Mouse (Mus musculus): Measurements from ENCODE around the gene Helz. TPM values are rescaled to one million over a fixed set of nuclear protein-coding genes. Genes with fewer than 3 reads are reported as not detected.

Gene Helz
- polyA plus RNA-seq, 1 experiment from 2014 or later: 12.1 TPM

DNA sequence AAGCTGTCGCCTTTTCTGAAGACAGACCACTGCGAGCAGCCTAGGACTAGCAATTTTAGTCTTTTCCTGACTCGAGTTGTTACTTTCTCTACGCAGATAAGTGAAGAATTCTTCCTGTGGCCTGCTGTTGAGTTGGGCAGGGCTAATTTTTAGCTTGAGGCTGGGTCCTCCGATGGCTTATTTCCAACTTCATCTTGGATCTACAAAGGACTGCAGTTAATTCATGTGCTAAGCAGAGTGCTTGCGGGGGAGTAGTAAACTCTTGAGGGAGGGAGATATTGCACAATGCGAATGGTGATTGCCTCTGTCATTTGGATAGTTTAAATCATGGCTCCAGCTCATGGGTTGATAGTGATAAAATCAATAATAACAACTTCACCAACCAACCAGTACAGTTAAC, 103.7 kb downstream of the Helz start:
- Histone ChIP-seq H3K9me3 (no peaks in the 10 kb centered on the region), H3K27me3 (replicated peaks) (no peaks in the 10 kb centered on the region), H3K4me1 (peaks cover 20% of the 10 kb centered on the region), H3K27ac (replicated peaks) (no peak overlapping the region; the same call in 1 of the 2 replicates), H3K9ac (no peak overlapping the region), H3K36me3 (peaks cover 72% of the 10 kb centered on the region), H3K4me2 (no peak overlapping the region), H3K4me3 (no peak overlapping the region)
- 59% methylated on average over 7 of the region's 7 CpGs for WGBS
- ATAC-seq (ENCODE audit: extremely low read depth, insufficient number of reproducible peaks, low FRiP score, low TSS enrichment): no peak

DNA sequence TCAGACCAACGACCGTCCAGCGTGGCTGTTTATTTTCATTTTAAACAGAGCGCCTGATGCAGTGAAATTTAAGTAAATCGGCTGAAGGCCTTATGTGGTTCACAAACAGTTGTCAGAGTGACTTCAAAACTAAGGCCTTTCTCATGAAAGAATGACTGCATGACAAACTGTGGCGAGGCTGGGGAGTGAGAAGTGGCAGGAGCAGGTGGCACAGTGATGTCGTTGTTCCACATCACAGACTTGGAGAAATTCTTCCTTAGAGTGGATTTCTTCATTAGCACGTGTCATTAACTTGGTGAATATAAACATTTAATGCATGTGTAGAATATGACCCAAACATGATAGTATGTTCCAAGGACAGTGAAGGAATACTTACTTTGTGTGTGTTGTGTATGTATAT, 104.4 kb downstream of the Helz start:
- 79% methylated on average over 8 of the region's 8 CpGs for WGBS
- Histone ChIP-seq H3K9me3 (no peaks in the 10 kb centered on the region), H3K27me3 (replicated peaks) (no peaks in the 10 kb centered on the region), H3K9ac (no peak overlapping the region), H3K4me2 (no peak overlapping the region), H3K4me3 (no peak overlapping the region), H3K4me1 (peaks cover 20% of the 10 kb centered on the region), H3K27ac (replicated peaks) (no peak overlapping the region), H3K36me3 (peaks cover 74% of the 10 kb centered on the region)
- ATAC-seq (ENCODE audit: extremely low read depth, insufficient number of reproducible peaks, low FRiP score, low TSS enrichment): no peak

DNA sequence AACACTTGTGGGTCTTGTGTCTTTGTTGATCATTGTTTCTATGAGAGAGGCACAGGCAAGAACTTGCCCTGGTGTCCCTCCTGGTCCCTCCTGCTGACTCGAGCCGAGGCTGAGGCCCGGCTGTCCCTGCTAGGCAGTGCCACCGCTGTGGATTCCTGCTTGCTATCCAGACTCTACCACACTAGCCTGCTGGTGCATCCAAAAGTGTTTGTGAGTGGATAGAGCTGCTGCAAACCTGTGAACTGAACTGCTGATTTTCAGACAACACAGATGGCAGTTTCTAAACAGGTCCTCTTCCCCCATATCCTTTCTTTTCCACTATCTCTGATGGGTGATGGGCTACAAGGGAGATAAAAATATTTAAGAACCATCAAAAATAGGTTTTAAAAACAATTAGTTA, 107.8 kb downstream of the Helz start:
- no peak overlapping the region for H3K4me3 ChIP-seq
- H3K4me1 ChIP-seq: peaks cover 6% of the 10 kb centered on the region
- H3K36me3 ChIP-seq: peaks cover 74% of the 10 kb centered on the region
- ATAC-seq (ENCODE audit: extremely low read depth, insufficient number of reproducible peaks, low FRiP score, low TSS enrichment): no peak
- no peak overlapping the region for H3K27ac ChIP-seq (replicated peaks)
- no peaks in the 10 kb centered on the region for H3K27me3 ChIP-seq (replicated peaks)
- no peak overlapping the region for H3K4me2 ChIP-seq
- no peaks in the 10 kb centered on the region for H3K9me3 ChIP-seq
- H3K9ac ChIP-seq: no peak overlapping the region
- WGBS: 86% methylated on average over 4 of the region's 4 CpGs

DNA sequence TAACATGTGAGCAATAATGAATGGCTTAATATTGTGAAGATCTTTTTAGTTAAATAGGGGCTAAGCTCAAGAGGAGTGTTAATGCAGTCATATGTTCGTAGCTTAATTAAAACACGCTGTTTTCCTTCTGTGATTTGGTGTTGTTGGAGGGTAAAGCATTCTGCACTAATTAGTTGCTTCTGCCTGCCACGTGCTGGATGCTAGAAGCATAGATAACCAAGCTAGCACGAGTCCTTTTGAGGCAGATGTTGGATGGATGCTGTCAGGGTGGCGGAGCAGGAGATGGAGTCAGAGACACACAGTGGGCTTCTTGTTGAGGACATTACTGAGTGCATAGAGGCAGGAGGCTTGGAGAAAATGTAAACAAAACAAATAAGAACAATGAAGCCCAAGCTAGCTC, 109.4 kb downstream of the Helz start:
- no peak overlapping the region for H3K9ac ChIP-seq
- no peaks in the 10 kb centered on the region for H3K4me1 ChIP-seq
- ATAC-seq (ENCODE audit: extremely low read depth, insufficient number of reproducible peaks, low FRiP score, low TSS enrichment): no peak
- WGBS: 84% methylated on average over 5 of the region's 5 CpGs
- no peak overlapping the region for H3K4me2 ChIP-seq
- no peaks in the 10 kb centered on the region for H3K9me3 ChIP-seq
- peaks cover 79% of the 10 kb centered on the region for H3K36me3 ChIP-seq
- no peak overlapping the region for H3K4me3 ChIP-seq
- no peak overlapping the region for H3K27ac ChIP-seq (replicated peaks)
- H3K27me3 ChIP-seq (replicated peaks): no peaks in the 10 kb centered on the region

DNA sequence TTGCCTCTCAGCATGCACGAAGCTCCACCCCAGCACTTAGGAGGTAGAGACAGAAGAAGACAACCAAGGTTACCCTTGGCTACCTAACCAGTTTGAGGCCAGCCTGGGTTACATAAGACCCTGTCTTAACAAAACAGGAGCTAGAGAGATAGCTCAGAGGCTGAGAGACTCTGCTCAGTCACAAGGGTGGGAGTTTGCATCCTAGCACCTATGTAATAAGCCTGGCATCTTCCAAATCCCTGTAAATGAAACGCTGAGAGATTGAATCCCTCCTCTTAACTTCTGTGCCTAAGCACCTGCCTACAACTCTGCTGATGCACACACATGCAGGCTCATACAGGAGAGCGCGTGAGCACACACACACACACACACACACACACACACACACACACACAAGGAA, 112.7 kb downstream of the Helz start:
- Histone ChIP-seq H3K4me1 (no peaks in the 10 kb centered on the region), H3K9me3 (no peaks in the 10 kb centered on the region), H3K4me3 (no peak overlapping the region), H3K9ac (no peak overlapping the region), H3K27me3 (replicated peaks) (no peaks in the 10 kb centered on the region), H3K36me3 (peaks cover 97% of the 10 kb centered on the region), H3K27ac (replicated peaks) (no peak overlapping the region), H3K4me2 (no peak overlapping the region)
- ATAC-seq (ENCODE audit: extremely low read depth, insufficient number of reproducible peaks, low FRiP score, low TSS enrichment): no peak
- WGBS: 87% methylated on average over 4 of the region's 4 CpGs

DNA sequence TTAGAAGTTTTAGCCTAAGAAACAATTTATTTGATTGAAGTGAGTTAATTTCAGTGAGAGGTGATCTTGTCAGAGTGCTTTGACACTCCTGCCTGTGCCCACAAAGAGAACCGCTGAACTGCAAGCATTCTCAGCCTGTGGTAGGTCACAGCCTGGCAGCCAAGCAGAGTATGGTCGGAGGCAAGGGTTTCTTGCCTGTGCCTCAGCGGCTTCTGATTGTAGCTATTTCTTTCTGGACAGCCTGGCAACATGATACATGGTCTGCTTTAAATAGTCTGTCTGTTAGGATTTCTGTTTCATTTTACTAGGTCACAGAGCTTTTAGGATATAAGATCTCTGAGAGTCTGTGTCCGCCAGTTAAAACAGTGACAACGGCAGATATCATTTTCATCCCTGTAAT, 114.9 kb downstream of the Helz start:
- Histone ChIP-seq H3K4me3 (no peak overlapping the region), H3K36me3 (peaks cover 99% of the 10 kb centered on the region), H3K9me3 (no peaks in the 10 kb centered on the region), H3K9ac (no peak overlapping the region), H3K27ac (replicated peaks) (no peak overlapping the region), H3K4me1 (no peaks in the 10 kb centered on the region), H3K4me2 (no peak overlapping the region), H3K27me3 (replicated peaks) (no peaks in the 10 kb centered on the region)
- 89% methylated on average over 5 of the region's 5 CpGs for WGBS
- no peak for ATAC-seq (ENCODE audit: extremely low read depth, insufficient number of reproducible peaks, low FRiP score, low TSS enrichment)

DNA sequence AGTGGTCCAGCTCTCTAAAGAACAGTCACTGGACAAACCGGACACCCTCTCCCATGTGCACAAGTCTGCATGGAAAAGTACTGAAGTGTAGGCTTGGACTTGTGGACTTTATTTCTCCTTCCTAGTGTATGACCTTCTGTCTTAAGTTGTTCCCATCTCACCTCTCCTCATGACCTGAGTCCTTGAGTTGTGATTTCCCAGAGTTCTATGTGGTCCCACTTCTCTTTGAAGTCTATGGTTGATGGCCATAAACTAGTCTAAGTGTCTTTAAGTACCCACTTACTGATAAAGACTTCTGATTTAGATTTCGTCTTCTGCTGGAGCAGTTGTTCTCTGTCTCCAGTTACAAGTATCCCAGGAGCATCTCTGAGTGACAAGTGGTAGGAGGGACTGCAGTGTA, 119.8 kb downstream of the Helz start:
- ATAC-seq (ENCODE audit: extremely low read depth, insufficient number of reproducible peaks, low FRiP score, low TSS enrichment): no peak
- Histone ChIP-seq H3K9me3 (no peaks in the 10 kb centered on the region), H3K4me1 (peaks cover 3% of the 10 kb centered on the region; the same call in 1 of the 2 replicates), H3K27me3 (replicated peaks) (no peaks in the 10 kb centered on the region), H3K4me2 (no peak overlapping the region), H3K36me3 (peaks cover 100% of the 10 kb centered on the region), H3K27ac (replicated peaks) (no peak overlapping the region), H3K4me3 (no peak overlapping the region), H3K9ac (no peak overlapping the region)
- WGBS: 54% methylated on average over 2 of the region's 2 CpGs

DNA sequence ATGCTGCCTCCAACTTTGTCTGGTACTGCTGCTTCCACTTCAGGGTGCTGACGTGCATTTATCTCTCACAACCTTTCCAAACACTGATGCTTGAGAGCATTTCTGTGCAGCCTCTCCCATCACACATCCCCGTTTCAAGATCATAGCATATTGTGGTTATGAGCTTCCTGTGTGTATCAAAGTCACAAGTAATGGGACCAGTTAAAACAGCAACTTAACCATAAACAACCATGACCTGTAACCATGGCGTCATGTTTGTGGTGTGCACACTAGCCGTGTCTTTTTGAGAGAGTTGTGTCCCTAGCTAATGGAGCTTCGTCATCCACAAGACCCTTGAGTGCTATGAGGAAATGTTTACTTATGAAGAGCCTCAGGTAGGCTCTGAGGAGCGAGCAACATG, 120.5 kb downstream of the Helz start:
- WGBS: 79% methylated on average over 6 of the region's 6 CpGs
- no peaks in the 10 kb centered on the region for H3K9me3 ChIP-seq
- H3K4me2 ChIP-seq: no peak overlapping the region
- no peak overlapping the region for H3K4me3 ChIP-seq
- no peak overlapping the region for H3K9ac ChIP-seq
- H3K36me3 ChIP-seq: peaks cover 100% of the 10 kb centered on the region
- peaks cover 3% of the 10 kb centered on the region; the same call in 1 of the 2 replicates for H3K4me1 ChIP-seq
- no peak for ATAC-seq (ENCODE audit: extremely low read depth, insufficient number of reproducible peaks, low FRiP score, low TSS enrichment)
- no peaks in the 10 kb centered on the region for H3K27me3 ChIP-seq (replicated peaks)
- H3K27ac ChIP-seq (replicated peaks): no peak overlapping the region

DNA sequence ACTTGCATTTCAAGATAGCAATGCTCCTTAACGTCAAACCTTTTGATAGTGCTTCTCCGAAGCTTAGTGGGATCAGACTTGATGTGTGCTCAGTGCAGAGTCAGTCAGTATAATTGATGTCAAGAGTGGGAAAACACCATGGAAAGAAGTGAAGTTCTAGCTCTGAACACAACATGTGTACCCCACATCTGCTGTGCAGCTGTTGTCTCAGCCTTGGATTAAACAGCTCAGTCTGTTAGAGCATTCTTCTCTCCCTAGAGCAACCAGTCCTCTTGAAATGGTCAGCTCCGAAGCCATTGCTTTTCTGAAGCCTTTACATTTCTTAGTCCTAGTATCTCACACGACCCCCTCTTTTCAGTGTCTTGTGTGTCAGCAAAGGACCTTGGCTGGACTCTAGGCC, 121.2 kb downstream of the Helz start:
- H3K36me3 ChIP-seq: peaks cover 100% of the 10 kb centered on the region
- no peak for ATAC-seq (ENCODE audit: extremely low read depth, insufficient number of reproducible peaks, low FRiP score, low TSS enrichment)
- no peaks in the 10 kb centered on the region for H3K27me3 ChIP-seq (replicated peaks)
- no peak overlapping the region for H3K4me2 ChIP-seq
- 81% methylated on average over 4 of the region's 4 CpGs for WGBS
- peaks cover 3% of the 10 kb centered on the region; the same call in 1 of the 2 replicates for H3K4me1 ChIP-seq
- no peak overlapping the region for H3K9ac ChIP-seq
- no peak overlapping the region for H3K4me3 ChIP-seq
- H3K27ac ChIP-seq (replicated peaks): no peak overlapping the region
- H3K9me3 ChIP-seq: no peaks in the 10 kb centered on the region

DNA sequence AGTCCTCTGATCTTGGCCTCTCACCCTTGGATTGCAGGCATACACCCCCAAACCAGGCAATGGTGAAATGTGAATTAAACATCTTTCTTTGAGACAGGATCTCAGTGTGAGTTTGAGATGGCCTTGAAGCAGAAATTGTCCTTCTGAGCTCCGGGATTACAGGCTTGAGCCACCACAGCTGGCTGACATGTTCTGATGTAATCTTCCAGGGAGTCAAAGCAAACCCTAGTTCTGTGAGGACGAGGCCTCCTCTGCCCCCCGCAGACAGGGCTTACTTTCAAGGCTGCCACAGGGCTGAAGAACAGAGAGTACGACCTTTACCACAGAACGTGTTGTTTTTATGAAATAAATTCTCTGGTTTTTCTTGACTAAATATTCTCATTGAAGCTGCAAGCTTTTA, 126.3 kb downstream of the Helz start:
- WGBS: 82% methylated on average over 5 of the region's 5 CpGs
- Histone ChIP-seq H3K36me3 (peaks cover 85% of the 10 kb centered on the region), H3K9me3 (no peaks in the 10 kb centered on the region), H3K27me3 (replicated peaks) (no peaks in the 10 kb centered on the region), H3K4me1 (peaks cover 3% of the 10 kb centered on the region; the same call in 1 of the 2 replicates), H3K4me3 (no peak overlapping the region), H3K4me2 (no peak overlapping the region), H3K27ac (replicated peaks) (no peak overlapping the region), H3K9ac (no peak overlapping the region)
- ATAC-seq (ENCODE audit: extremely low read depth, insufficient number of reproducible peaks, low FRiP score, low TSS enrichment): no peak

DNA sequence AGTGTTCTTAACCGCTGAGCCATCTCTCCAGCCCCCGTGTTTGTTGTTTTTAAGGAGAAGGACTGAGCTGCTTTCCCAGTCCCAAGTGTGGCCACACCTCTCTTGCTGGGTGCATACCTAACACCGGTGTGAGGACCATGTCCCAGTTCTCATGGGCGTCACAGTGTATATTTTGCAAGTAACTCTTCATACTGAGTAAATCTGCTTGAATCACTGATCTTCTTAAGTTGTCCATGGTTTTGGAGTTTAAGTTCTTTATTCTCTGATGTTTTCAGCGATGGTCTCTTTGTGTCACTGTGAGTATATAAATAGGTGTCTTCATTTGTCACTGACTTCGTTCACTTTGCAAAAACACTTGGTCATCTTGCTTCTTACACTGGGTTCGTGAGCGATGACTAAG, 126.9 kb downstream of the Helz start:
- Histone ChIP-seq H3K36me3 (peaks cover 79% of the 10 kb centered on the region), H3K27me3 (replicated peaks) (no peaks in the 10 kb centered on the region), H3K4me1 (peaks cover 3% of the 10 kb centered on the region; the same call in 1 of the 2 replicates)

DNA sequence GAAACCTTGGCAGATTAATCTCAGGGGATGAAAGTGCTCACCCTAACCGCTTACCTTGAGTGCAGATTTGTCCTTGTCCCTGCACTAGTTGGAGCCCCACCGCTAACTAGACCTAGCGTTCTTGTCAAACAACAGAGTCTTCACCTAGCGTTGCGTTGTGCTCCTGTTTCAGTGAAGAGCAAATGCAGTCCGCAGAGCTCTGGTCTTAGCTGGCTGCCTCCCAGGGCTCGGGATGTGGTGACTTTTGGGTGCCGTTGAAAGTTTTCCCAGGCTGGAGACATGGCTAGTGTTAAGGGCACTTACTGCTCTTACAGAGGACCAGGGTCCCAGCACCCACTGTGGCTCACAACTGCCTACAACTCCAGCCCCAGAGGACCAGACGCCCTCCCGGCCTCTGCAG, 127.5 kb downstream of the Helz start:
- Histone ChIP-seq H3K4me3 (no peak overlapping the region), H3K36me3 (peaks cover 78% of the 10 kb centered on the region), H3K27me3 (replicated peaks) (no peaks in the 10 kb centered on the region), H3K9ac (no peak overlapping the region), H3K4me1 (peaks cover 3% of the 10 kb centered on the region; the same call in 1 of the 2 replicates), H3K9me3 (no peaks in the 10 kb centered on the region), H3K4me2 (no peak overlapping the region), H3K27ac (replicated peaks) (no peak overlapping the region)
- 81% methylated on average over 10 of the region's 10 CpGs for WGBS
- no peak for ATAC-seq (ENCODE audit: extremely low read depth, insufficient number of reproducible peaks, low FRiP score, low TSS enrichment)

More for the DNA sequence above, 126.9 kb downstream of the Helz start:
- ATAC-seq (ENCODE audit: extremely low read depth, insufficient number of reproducible peaks, low FRiP score, low TSS enrichment): no peak
- H3K27ac ChIP-seq (replicated peaks): no peak overlapping the region
- WGBS: 87% methylated on average over 8 of the region's 8 CpGs
- H3K9ac ChIP-seq: no peak overlapping the region
- H3K9me3 ChIP-seq: no peaks in the 10 kb centered on the region
- H3K4me3 ChIP-seq: no peak overlapping the region
- H3K4me2 ChIP-seq: no peak overlapping the region

All from heart, embryonic 13.5 days (tissue).